Mouse (Mus musculus) monocyte, adult 59 days (primary cell): Measurements from ENCODE around the gene Bcl3. TPM values are rescaled to one million over a fixed set of nuclear protein-coding genes. Genes with fewer than 3 reads are reported as not detected.

Experiments used
- total RNA-seq, 2 experiments: library from RNA; stranded (reverse); gene quantifications; one replicate each; pipeline ENCODE4 v1.2.4; 2023

Bcl3 gene
- total RNA-seq, result 10 to 100 TPM; 71.7 to 91.9 TPM

GRCm38 (mm10) chr7:19822604-19823058, at the start of gene Bcl3:
Gene Bcl3 (minus strand): TSS chr7:19822770.

GRCm38 (mm10) chr7:19861199-19861598, 38.6 kb upstream of the Bcl3 start, which contains the start of gene Ceacam16:
Gene Ceacam16 (minus strand): TSS chr7:19861299.

GRCm38 (mm10) chr7:19851858-19852570, 29.4 kb upstream of the Bcl3 start, which contains the start of gene Gm19345:
Gene Gm19345 (plus strand): TSS chr7:19852003.

GRCm38 (mm10) chr7:19796697-19797588, 25.6 kb downstream of the Bcl3 start, which contains the start of gene Cblc:
Gene Cblc (minus strand): TSS chr7:19796809.

GRCm38 (mm10) chr7:19770984-19771391, 51.6 kb downstream of the Bcl3 start, which contains the start of gene Bcam:
Gene Bcam (minus strand): TSS chr7:19771016.

Other genes starting within 250 kb of the Bcl3 start
- gene Zfp296, start 245.5 kb downstream of the Bcl3 start, total RNA-seq, result 1 to 10 TPM; 6.2 to 6.8 TPM
- gene Gemin7, start 245.2 kb downstream of the Bcl3 start, total RNA-seq, result 10 to 100 TPM; 76.3 to 80.3 TPM
- 10 to 100 TPM; 60.6 to 62.7 TPM for gene Clasrp, start 218.3 kb downstream of the Bcl3 start, total RNA-seq
- 10 to 100 TPM; 73.1 to 82.8 TPM for gene Relb, start 193.3 kb downstream of the Bcl3 start, total RNA-seq
- 10 to 100 TPM; 73.1 to 81.8 TPM for gene Clptm1, start 157.7 kb downstream of the Bcl3 start, total RNA-seq
- gene Apoc2, start 144.8 kb downstream of the Bcl3 start, total RNA-seq, result 100 to 1,000 TPM; 138 to 244 TPM
- gene Gm44805, start 141.3 kb downstream of the Bcl3 start, total RNA-seq, result not detected
- gene Apoc4, start 141.3 kb downstream of the Bcl3 start, total RNA-seq, result not detected
- gene Apoc1, start 130.1 kb downstream of the Bcl3 start, total RNA-seq, result 10 to 100 TPM; 79.5 to 84.6 TPM
- 1,000 to 10,000 TPM; 1,850 to 1,922 TPM for gene Apoe, start 123.6 kb downstream of the Bcl3 start, total RNA-seq
- gene Tomm40, start 107.3 kb downstream of the Bcl3 start, total RNA-seq, result 10 to 100 TPM; 31.1 to 33.4 TPM
- gene Nectin2, start 72.3 kb downstream of the Bcl3 start, total RNA-seq, result 1 to 10 TPM in 1 of 2 experiments, under 1 TPM in 1; 0.91 to 2.5 TPM
- gene Bcam, start 51.8 kb downstream of the Bcl3 start, total RNA-seq, result under 1 TPM; 0.76 to 0.97 TPM
- gene Cblc, start 26.0 kb downstream of the Bcl3 start, total RNA-seq, result not detected
- gene Gm19345, start 29.2 kb upstream of the Bcl3 start, total RNA-seq, result not detected
- gene Ceacam16, start 38.5 kb upstream of the Bcl3 start, total RNA-seq, result 1 to 10 TPM; 1.9 to 2.9 TPM
- gene Ceacam19, start 65.2 kb upstream of the Bcl3 start, total RNA-seq, result 1 to 10 TPM; 2.4 to 2.7 TPM
- gene Pvr, start 98.4 kb upstream of the Bcl3 start, total RNA-seq, result 10 to 100 TPM; 22.2 to 29.1 TPM
- gene Igsf23, start 128.0 kb upstream of the Bcl3 start, total RNA-seq, result not detected
- not detected for gene Ceacam20, start 142.6 kb upstream of the Bcl3 start, total RNA-seq
- not detected for gene Nlrp9b, start 168.7 kb upstream of the Bcl3 start, total RNA-seq